Mouse (Mus musculus) heart, embryonic 14.5 days (tissue): ENCODE results near the gene Ccdc63. TPM values are rescaled to one million over a fixed set of nuclear protein-coding genes. Genes with fewer than 3 reads are reported as not detected.

Experiments used
- ATAC-seq: fragments of 200-750 bp; cut with Nextera tagmentation; 2 replicates; pipeline ENCODE4 v1.8.0; 2017; ENCODE audit warnings: low read depth, moderate TSS enrichment; ENCODE audit not compliant: insufficient number of reproducible peaks, insufficient read depth, low FRiP score
- H3K27ac ChIP-seq, 2 experiments: fragments of 200-500 bp in 1 of 2; fragments of 300-500 bp in 1 of 2; sonication (generic) in 1 of 2; replicated peaks in 1 of 2; 2 replicates each; pipeline ENCODE4 v1.5.1; 2012 to 2014; ENCODE audit warnings: low read depth in 2 of 2, low read length in 2 of 2, control low read depth in 1 of 2, mild to moderate bottlenecking in 1 of 2, mixed read lengths in 1 of 2; ENCODE audit not compliant: control insufficient read depth in 1 of 2, insufficient read depth in 1 of 2
- H3K27me3 ChIP-seq: fragments of 300-500 bp; sonication (generic); 2 replicates; pipeline ENCODE4 v1.6.1; 2014; ENCODE audit warnings: mild to moderate bottlenecking, low read length, control low read depth; ENCODE audit not compliant: control insufficient read depth, insufficient read depth
- H3K36me3 ChIP-seq: fragments of 300-500 bp; sonication (generic); 2 replicates; pipeline ENCODE4 v1.6.1; 2014; ENCODE audit warnings: mild to moderate bottlenecking, control low read depth, low read length, mixed read lengths; ENCODE audit not compliant: control insufficient read depth, insufficient read depth
- H3K4me1 ChIP-seq, 2 experiments: fragments of 200-500 bp in 1 of 2; fragments of 300-500 bp in 1 of 2; sonication (generic) in 1 of 2; 2 replicates each; pipeline ENCODE4 v1.6.1; 2012 to 2014; ENCODE audit warnings: low read length in 2 of 2, control low read depth in 1 of 2, mixed read lengths in 1 of 2; ENCODE audit not compliant: control insufficient read depth in 2 of 2, insufficient read depth in 2 of 2
- H3K4me2 ChIP-seq: fragments of 300-500 bp; sonication (generic); 2 replicates; pipeline ENCODE4 v1.6.1; 2014; ENCODE audit warnings: mild to moderate bottlenecking, low read length
- H3K4me3 ChIP-seq, 2 experiments: fragments of 200-500 bp in 1 of 2; fragments of 300-500 bp in 1 of 2; sonication (generic) in 1 of 2; 2 replicates each; pipeline ENCODE4 v1.5.1; 2012 to 2014; ENCODE audit warnings: low read length in 2 of 2, mild to moderate bottlenecking in 2 of 2, control low read depth in 1 of 2, low read depth in 1 of 2, moderate library complexity in 1 of 2; ENCODE audit not compliant: control insufficient read depth in 1 of 2, insufficient read depth in 1 of 2
- H3K9ac ChIP-seq: fragments of 300-500 bp; sonication (generic); 2 replicates; pipeline ENCODE4 v1.6.1; 2014; ENCODE audit warnings: mild to moderate bottlenecking, low read length
- H3K9me3 ChIP-seq: fragments of 300-500 bp; sonication (generic); 2 replicates; pipeline ENCODE4 v1.6.1; 2016; ENCODE audit warnings: low read length, control low read depth; ENCODE audit not compliant: control insufficient read depth
- whole genome bisulfite sequencing: fragments of 180-500 bp; shearing (Covaris S2); extraction: QIAGEN DNeasy Blood & Tissue Kit; methylation state at CpG from one replicate; pipeline ENCODE4 v1.1.7; 2014; 5-methylcytosine and 5-hydroxymethylcytosine counted together
- polyA plus RNA-seq: library from polyadenylated mRNA; unstranded; fragments of >200 nt; fragmentation: Nextera tagmentation; extraction: Ambion mirVana; gene quantifications from 2 replicates; pipeline ENCODE4 v1.2.1, GENCODE M21; 2014

The Ccdc63 gene
- polyA plus RNA-seq, 1 experiment from 2014 or later: 0.85 TPM

DNA sequence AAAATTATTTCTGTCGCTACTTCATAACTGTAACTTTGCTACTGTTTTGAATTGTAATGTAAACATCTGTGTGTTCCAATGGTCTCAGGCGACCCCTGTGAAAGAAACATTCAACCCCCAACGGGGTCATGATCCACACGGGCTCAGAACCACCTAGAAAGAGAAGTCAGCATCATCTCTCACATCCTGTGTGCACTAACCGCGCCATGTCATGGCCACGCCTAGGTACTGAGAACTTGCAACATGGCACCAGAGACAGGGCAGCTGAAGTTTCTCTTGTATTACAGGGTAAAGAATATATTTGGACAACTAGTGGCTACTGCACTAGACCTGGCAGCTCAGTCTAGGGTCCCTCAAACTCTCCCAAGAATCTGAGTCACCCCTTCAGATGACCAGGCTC lies 27.2 kb downstream of the Ccdc63 start:
- Histone ChIP-seq H3K9ac (no peak overlapping the region), H3K27ac (no peak overlapping the region), H3K4me2 (no peak overlapping the region), H3K4me1 (peaks cover 2 to 5% of the 10 kb centered on the region in 2 experiments; a peak in 1 of 4 replicates), H3K36me3 (no peaks in the 10 kb centered on the region), H3K27me3 (no peaks in the 10 kb centered on the region), H3K9me3 (no peaks in the 10 kb centered on the region), H3K4me3 (no peak overlapping the region)
- ATAC-seq: no peak
- WGBS: 78% methylated on average over 7 of the region's 7 CpGs

DNA sequence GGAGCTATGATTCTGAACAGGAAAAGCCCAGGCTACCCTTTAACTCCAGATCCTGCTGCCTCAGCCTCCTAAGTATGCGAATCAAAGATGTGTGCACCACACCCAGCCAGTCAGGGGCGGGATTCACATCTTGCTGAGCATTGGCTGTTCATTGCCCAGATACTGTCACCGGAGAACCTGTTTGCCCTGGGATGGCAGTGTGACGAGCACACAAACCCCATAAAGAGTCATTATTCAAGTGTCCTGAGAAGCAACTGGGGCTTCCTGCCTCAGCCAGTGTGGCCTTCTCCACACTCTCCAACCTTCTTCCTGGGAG lies 28.7 kb downstream of the Ccdc63 start:
- no peak overlapping the region for H3K9ac ChIP-seq
- H3K36me3 ChIP-seq: peaks cover 15% of the 10 kb centered on the region
- ATAC-seq: no peak
- H3K4me3 ChIP-seq: no peak overlapping the region
- WGBS: 40% methylated on average over 4 of the region's 4 CpGs
- H3K9me3 ChIP-seq: no peaks in the 10 kb centered on the region
- H3K27ac ChIP-seq: peak overlapping the region; percentile 6 to 20; a peak in 2 of 4 replicates
- H3K27me3 ChIP-seq: no peaks in the 10 kb centered on the region
- H3K4me1 ChIP-seq: peaks cover 2 to 5% of the 10 kb centered on the region in 2 experiments; a peak in 1 of 4 replicates
- H3K4me2 ChIP-seq: no peak overlapping the region

DNA sequence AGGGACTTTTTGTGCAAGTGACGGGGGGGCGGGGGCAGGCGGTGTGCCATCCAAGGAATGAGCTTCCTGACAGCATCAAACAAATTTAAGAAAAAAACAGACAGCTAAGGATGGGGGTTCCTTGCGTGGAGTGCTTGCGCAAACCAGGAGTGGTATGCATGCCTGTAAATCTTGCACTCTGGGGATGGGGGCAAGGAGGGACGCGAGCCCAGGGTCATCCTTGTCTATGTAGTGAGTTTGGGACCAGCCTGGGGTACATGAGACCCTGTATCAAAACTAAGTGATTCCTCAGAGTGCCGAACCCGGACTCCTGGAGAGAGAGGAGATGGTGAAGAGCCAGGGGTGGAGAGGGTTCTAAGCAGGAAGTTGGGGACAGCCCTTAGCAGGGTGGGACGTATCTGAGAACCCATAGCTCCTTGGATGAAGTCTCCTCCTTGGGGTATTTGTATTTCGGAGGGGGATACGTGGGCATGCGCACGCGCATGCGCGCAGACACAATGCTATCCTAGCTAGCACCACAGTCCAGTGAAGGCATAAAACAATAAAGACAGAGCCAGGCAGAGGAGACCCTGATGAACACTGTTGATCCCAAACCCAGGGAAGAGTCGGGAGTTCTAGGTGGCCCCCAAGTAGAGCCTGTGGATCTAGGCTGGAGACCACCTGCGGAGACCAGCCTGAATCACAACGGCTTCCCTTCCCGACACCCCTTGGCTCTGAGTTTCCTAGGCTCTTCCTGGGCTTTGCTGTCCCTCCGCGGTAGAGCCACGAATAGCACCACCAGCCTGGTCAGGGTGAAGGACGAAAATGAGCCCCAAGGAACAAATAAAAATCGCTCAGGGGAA lies 29.3 kb downstream of the Ccdc63 start:
- Histone ChIP-seq H3K4me2 (no peak overlapping the region), H3K9ac (no peak overlapping the region), H3K27ac (peak overlapping the region; percentile 6 to 20; a peak in 3 of 4 replicates), H3K9me3 (no peaks in the 10 kb centered on the region), H3K4me1 (peaks cover 2 to 5% of the 10 kb centered on the region in 2 experiments; a peak in 1 of 4 replicates), H3K4me3 (no peak overlapping the region), H3K27me3 (no peaks in the 10 kb centered on the region), H3K36me3 (peaks cover 21% of the 10 kb centered on the region)
- peak; percentile 14; the same call in 1 of the 2 replicates for ATAC-seq
- 51% methylated on average over 26 of the region's 26 CpGs for WGBS

DNA sequence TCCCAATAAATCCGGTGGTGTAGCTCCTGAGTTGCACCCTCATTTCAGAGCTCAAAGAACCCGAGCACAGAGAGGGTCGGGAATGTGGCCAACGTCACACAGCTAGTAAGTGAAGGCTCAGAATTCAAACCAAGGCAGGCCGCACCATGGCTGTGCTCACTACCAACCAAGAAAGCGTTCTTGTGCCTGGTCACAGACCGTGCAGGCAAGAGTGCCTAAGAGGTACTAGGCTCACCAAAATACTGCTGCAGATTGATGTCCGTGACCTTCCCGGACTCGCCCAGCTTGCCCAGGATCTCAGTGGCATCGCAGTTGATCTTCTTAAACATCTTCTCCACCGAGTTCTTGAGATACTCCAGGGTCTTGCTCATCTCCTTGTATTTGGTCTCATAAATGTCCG lies 30.0 kb downstream of the Ccdc63 start:
- Histone ChIP-seq H3K27me3 (no peaks in the 10 kb centered on the region), H3K9ac (no peak overlapping the region), H3K4me3 (no peak overlapping the region), H3K36me3 (peaks cover 27% of the 10 kb centered on the region), H3K4me1 (peaks cover 2 to 5% of the 10 kb centered on the region in 2 experiments; a peak in 1 of 4 replicates), H3K9me3 (no peaks in the 10 kb centered on the region), H3K4me2 (no peak overlapping the region), H3K27ac (peak overlapping the region; percentile 6 to 33; a peak in 3 of 4 replicates)
- peak; percentile 5; the same call in 1 of the 2 replicates for ATAC-seq
- WGBS: 70% methylated on average over 13 of the region's 13 CpGs

DNA sequence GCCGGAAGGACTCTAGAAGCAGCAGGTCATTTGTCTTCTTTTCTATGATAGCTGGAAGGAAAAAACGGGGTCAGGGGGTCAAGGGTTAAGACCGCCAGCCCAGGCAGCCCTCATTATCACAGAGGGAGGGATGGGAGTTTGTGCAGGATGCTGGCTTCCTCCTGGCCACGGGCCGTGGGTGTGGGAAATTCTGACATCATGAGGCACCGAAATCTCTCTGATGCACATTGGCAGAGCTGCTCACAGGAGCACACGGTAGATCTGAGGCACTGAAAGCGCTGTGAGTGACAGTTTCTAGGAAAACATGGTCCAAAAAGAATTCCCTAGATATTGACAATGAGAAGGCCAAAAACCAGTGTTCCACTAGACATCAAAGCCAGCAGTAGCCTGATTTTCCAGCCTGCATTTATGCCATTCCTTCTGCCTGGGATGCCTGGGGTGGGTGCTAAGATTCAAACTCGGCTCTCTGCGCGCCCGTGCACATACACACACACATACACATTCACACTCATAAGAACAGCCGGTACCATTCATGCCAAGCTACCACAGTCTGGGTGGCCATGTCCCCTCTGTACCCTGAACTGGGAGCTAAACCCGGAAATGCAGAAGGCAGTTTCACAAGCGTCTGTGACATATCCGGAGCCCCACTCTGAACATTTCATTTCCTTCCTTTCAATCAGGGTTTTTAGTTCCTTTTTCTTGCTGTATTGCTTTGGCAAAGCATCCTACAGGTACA lies 31.1 kb downstream of the Ccdc63 start:
- WGBS: 22% methylated on average over 16 of the region's 16 CpGs
- peak; percentile 46; the same call in 1 of the 2 replicates for ATAC-seq
- Histone ChIP-seq H3K9me3 (no peaks in the 10 kb centered on the region), H3K4me1 (peaks cover 2 to 5% of the 10 kb centered on the region in 2 experiments; a peak in 1 of 4 replicates), H3K27ac (peak overlapping the region; percentile 46 to 68), H3K4me2 (no peak overlapping the region), H3K27me3 (no peaks in the 10 kb centered on the region), H3K9ac (no peak overlapping the region; the same call in 1 of the 2 replicates), H3K4me3 (no peak overlapping the region), H3K36me3 (peaks cover 39% of the 10 kb centered on the region)

DNA sequence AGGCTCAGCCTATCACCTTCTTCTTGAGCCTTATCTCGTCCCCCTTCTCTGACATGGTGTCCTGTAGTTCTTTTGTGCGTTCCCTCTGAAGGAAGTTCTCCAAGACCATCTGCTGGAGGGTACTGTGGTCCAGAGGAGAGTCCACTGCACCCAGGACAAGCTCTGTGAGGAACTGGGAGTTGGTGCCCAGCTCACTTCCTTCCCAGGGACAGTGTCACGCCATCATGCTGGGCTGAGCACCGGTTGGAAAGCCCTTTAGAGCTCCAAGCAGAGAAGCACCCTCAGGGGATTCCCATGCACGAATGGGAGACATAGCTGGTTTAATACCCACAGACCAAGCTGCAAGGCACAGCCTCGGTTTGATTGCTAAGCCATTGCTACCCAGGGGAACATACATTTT lies 32.5 kb downstream of the Ccdc63 start:
- Histone ChIP-seq H3K27me3 (no peaks in the 10 kb centered on the region), H3K4me1 (peaks cover 2 to 5% of the 10 kb centered on the region in 2 experiments; a peak in 1 of 4 replicates), H3K36me3 (peaks cover 53% of the 10 kb centered on the region), H3K9ac (peak overlapping the region; percentile 99), H3K27ac (peak overlapping the region; percentile 97 to 99), H3K4me2 (peak overlapping the region; percentile 77), H3K9me3 (no peaks in the 10 kb centered on the region), H3K4me3 (peak overlapping the region; percentile 19 to 68)
- ATAC-seq: no peak
- WGBS: 29% methylated on average over 6 of the region's 6 CpGs

DNA sequence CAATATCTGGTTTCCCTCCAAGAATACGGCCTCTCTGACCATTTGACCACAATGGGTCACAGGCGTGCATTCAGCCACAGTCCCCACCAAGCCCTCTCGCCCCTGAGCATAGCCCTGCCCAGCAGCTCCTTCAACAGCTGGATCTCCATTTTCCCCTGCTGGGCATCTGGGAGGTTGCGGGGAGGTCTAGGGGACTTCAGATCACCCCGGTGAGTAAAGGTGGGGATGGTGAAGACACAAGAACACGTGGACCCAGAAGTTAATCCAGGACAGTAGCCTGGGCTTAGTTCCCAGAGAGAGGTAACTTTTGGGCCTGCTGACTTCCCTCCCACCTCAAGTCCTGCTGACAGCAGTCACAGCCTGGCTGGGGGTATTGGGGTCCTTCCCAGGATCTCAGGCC lies 34.4 kb downstream of the Ccdc63 start:
- Histone ChIP-seq H3K9ac (peak overlapping the region; percentile 99), H3K9me3 (no peaks in the 10 kb centered on the region), H3K4me1 (peaks cover 0 to 2% of the 10 kb centered on the region in 2 experiments; a peak in 1 of 4 replicates), H3K36me3 (peaks cover 68% of the 10 kb centered on the region), H3K4me2 (peak overlapping the region; percentile 77), H3K4me3 (peak overlapping the region; percentile 68 to 71), H3K27me3 (no peaks in the 10 kb centered on the region), H3K27ac (peak overlapping the region; percentile 97 to 99)
- 61% methylated on average over 6 of the region's 6 CpGs for WGBS
- ATAC-seq: no peak
